Mouse (Mus musculus) midbrain, embryonic 13.5 days (tissue): ENCODE measurements around the gene Camta1. TPM values are rescaled to one million over a fixed set of nuclear protein-coding genes. Genes with fewer than 3 reads are reported as not detected.

Experiments
- ATAC-seq: fragments of 200-750 bp; cut with Nextera tagmentation; 2 replicates; pipeline ENCODE4 v1.8.0; 2017; ENCODE audit warnings: mild to moderate bottlenecking, moderate TSS enrichment, moderate library complexity
- H3K27ac ChIP-seq: fragments of 300-500 bp; sonication (generic); 2 replicates; pipeline ENCODE4 v1.5.1; 2015; ENCODE audit warnings: inconsistent platforms, mild to moderate bottlenecking, moderate library complexity
- H3K27me3 ChIP-seq: fragments of 300-500 bp; sonication (generic); 2 replicates; pipeline ENCODE4 v1.6.1; 2015; ENCODE audit warnings: mild to moderate bottlenecking, inconsistent platforms
- H3K36me3 ChIP-seq: fragments of 300-500 bp; sonication (generic); 2 replicates; pipeline ENCODE4 v1.6.1; 2015; ENCODE audit warnings: mild to moderate bottlenecking, inconsistent platforms
- H3K4me1 ChIP-seq: fragments of 300-500 bp; sonication (generic); replicated peaks from 2 replicates; pipeline ENCODE4 v1.6.1; 2015; ENCODE audit warnings: inconsistent platforms
- H3K4me2 ChIP-seq: fragments of 300-500 bp; sonication (generic); replicated peaks from 2 replicates; pipeline ENCODE4 v1.6.1; 2015; ENCODE audit warnings: moderate library complexity, mild to moderate bottlenecking, inconsistent platforms
- H3K4me3 ChIP-seq: fragments of 300-500 bp; sonication (generic); replicated peaks from 2 replicates; pipeline ENCODE4 v1.5.1; 2015; ENCODE audit warnings: mild to moderate bottlenecking, inconsistent platforms
- H3K9ac ChIP-seq: fragments of 300-500 bp; sonication (generic); replicated peaks from 2 replicates; pipeline ENCODE4 v1.6.1; 2015; ENCODE audit warnings: mild to moderate bottlenecking, inconsistent platforms
- H3K9me3 ChIP-seq: fragments of 300-500 bp; sonication (generic); 2 replicates; pipeline ENCODE4 v1.6.1; 2016; ENCODE audit warnings: mild to moderate bottlenecking, inconsistent platforms
- WGBS: fragments of 180-500 bp; shearing (Covaris S2); methylation state at CpG from one replicate; pipeline ENCODE4 v1.1.7; 2015; 5-methylcytosine and 5-hydroxymethylcytosine counted together
- polyA plus RNA-seq: library from polyadenylated mRNA; unstranded; fragments of >200 nt; fragmentation: Nextera tagmentation; extraction: Ambion mirVana; gene quantifications from 2 replicates; pipeline ENCODE4 v1.2.1, GENCODE M21; 2015

Camta1 gene
- polyA plus RNA-seq, 1 experiment from 2014 or later = 163 TPM

- ATAC-seq = peak; percentile 75
- Histone ChIP-seq H3K27me3 (no peaks in the 10 kb centered on the region), H3K4me1 (peaks cover 43% of the 10 kb centered on the region), H3K9me3 (peaks cover 13% of the 10 kb centered on the region), H3K4me2 (peak overlapping the region; percentile 56), H3K4me3 (peak overlapping the region; percentile 20; the same call in 1 of the 2 replicates), H3K9ac (peak overlapping the region; percentile 54), H3K27ac (peak overlapping the region; percentile 98), H3K36me3 (peaks cover 14% of the 10 kb centered on the region)
- 3% methylated on average over 13 of the region's 13 CpGs for WGBS
Measured at GRCm38 (mm10) chr4:151141196-151141880, 720.3 kb downstream of the Camta1 start.

DNA sequence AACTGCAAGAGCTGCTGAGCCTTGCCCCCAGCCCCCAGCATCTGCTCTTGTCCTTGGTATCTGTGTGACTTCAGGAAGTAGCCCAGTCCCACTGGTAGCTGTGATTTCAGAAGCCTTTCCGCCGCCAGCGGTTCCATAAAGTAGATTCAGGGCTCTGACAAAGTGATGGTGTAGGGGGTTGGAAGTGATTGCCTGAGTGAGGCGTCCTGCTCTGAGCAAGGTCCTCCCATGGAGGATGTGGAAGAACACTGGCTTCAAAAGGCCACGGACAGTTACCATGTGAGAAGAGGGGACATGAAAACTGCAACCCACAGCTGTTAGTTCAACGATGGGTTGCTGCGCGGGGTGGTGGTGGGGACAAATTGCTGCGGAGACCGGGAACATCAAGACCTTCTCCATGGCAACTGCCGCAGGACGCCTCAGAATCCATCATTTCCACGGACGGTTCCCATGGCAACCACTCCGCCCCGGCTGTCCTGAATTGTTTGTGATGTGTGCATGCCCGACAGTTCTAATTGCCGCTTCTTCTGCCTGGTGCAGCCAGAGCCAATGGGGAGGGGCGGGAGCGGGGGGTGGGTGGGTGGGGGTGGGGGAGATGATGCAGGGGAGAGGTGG, 721.2 kb downstream of the Camta1 start:
- Histone ChIP-seq H3K27ac (peak overlapping the region; percentile 98), H3K27me3 (0 out of 2 replicates have a peak, but pooled peaks cover 2% of the 10 kb centered on the region), H3K9me3 (peaks cover 13% of the 10 kb centered on the region), H3K36me3 (peaks cover 14% of the 10 kb centered on the region), H3K9ac (peak overlapping the region; percentile 47; the same call in 1 of the 2 replicates), H3K4me3 (peak overlapping the region; percentile 23), H3K4me2 (peak overlapping the region; percentile 56), H3K4me1 (peaks cover 44% of the 10 kb centered on the region)
- WGBS = 3% methylated on average over 20 of the region's 20 CpGs
- ATAC-seq = peak; percentile 78

DNA sequence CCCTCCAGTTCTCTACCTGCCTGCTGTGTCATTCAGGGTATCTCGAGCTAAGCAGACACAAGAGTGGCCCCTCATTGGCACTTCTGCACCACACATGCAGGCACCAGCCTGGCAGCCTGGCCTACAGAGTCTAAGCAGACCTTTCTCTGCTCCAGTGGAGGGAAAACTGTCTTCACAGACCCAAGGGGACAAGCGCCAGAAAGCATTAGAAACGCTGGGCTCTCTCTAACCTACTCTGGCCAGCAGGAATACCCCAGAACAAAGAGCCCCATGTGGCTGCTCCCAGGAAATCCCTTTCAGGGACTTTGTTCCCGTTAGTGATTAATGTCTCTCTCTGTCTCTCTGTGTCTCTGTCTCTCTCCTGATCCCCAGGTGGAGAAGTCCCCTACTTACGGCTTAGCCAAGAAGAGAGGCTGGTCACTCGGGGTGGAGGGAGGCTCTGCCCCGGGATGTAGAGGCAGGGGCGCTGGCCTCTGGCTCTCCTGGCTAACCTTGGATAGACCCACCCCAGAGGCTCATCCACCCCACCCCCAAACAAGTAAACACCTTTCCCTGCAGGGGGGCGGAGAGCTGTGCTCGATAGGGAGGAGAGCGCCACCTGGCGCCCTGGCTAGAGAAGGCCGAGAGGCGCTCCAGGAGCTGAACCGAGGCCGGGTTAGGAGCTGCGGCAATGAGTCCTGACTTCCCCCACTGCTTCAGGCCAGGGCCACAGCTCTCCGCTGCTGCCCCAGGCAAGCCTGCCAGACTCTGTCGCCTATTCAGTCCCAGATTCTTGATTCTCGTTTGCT, 722.4 kb downstream of the Camta1 start:
- WGBS = 2% methylated on average over 20 of the region's 20 CpGs

DNA sequence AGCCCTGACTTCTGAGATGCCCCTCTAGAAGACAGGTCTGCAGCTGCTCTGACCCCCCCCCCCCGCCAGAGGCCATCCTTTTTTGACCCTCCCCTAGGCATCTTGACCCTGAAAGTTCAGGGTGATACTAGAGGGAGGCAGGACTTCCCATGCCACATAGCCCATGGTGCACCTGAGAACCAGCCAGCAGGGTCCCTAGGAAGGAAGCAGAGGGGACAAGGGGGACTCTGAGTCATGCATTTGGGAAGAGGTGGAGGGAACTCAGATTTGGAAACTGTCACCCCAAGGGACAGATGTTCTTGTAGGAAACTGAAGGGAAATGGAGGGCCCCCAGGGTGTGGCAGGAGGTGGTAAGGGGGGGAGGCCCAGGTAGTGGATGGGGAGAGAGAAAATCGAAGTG, 723.1 kb downstream of the Camta1 start:
- Histone ChIP-seq H3K27me3 (0 out of 2 replicates have a peak, but pooled peaks cover 3% of the 10 kb centered on the region), H3K27ac (peak overlapping the region; percentile 98), H3K9ac (peak overlapping the region; percentile 47), H3K4me3 (peak overlapping the region; percentile 8; the same call in 1 of the 2 replicates), H3K9me3 (peaks cover under 1% of the 10 kb centered on the region; the same call in 1 of the 2 replicates), H3K4me1 (peaks cover 47% of the 10 kb centered on the region), H3K36me3 (peaks cover under 1% of the 10 kb centered on the region; the same call in 1 of the 2 replicates), H3K4me2 (peak overlapping the region; percentile 56)
- ATAC-seq = no peak
- WGBS = 6% methylated on average over 2 of the region's 2 CpGs

More for the DNA sequence above, 722.4 kb downstream of the Camta1 start:
- peak; percentile 28 for ATAC-seq
- Histone ChIP-seq H3K9me3 (peaks cover 7% of the 10 kb centered on the region; the same call in 1 of the 2 replicates), H3K27ac (peak overlapping the region; percentile 98), H3K4me2 (peak overlapping the region; percentile 56), H3K36me3 (peaks cover 7% of the 10 kb centered on the region), H3K9ac (peak overlapping the region; percentile 47), H3K4me3 (peak overlapping the region; percentile 26), H3K4me1 (peaks cover 47% of the 10 kb centered on the region), H3K27me3 (0 out of 2 replicates have a peak, but pooled peaks cover 3% of the 10 kb centered on the region)

DNA sequence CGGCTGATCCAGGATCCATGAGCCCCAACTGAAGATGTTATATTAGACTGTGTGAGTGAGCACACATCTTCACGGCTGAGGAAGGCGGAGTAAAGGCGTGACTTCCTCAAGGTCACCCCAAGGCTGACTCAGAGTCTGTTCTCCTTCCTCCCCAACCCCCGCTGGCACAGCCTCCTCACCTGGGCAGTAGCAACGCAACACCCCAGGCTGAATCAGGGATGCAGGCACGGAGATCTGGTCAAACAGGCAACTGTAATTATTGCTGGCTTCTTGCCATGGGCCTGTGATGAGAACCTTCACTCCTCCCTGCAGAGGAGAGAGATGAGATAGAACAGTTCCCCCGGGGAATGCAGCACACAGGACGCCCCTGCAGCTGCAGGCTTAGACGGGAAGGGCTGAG, 723.5 kb downstream of the Camta1 start:
- peaks cover 47% of the 10 kb centered on the region for H3K4me1 ChIP-seq
- 25% methylated on average over 10 of the region's 10 CpGs for WGBS
- ATAC-seq = no peak
- peak overlapping the region; percentile 98 for H3K27ac ChIP-seq
- H3K36me3 ChIP-seq = no peaks in the 10 kb centered on the region
- peak overlapping the region; percentile 56 for H3K4me2 ChIP-seq
- peak overlapping the region; percentile 8; the same call in 1 of the 2 replicates for H3K4me3 ChIP-seq
- peaks cover 4% of the 10 kb centered on the region for H3K27me3 ChIP-seq
- no peaks in the 10 kb centered on the region for H3K9me3 ChIP-seq
- H3K9ac ChIP-seq = 0 out of 2 replicates have a peak overlapping the region, but pooled peaks have one; percentile 47

DNA sequence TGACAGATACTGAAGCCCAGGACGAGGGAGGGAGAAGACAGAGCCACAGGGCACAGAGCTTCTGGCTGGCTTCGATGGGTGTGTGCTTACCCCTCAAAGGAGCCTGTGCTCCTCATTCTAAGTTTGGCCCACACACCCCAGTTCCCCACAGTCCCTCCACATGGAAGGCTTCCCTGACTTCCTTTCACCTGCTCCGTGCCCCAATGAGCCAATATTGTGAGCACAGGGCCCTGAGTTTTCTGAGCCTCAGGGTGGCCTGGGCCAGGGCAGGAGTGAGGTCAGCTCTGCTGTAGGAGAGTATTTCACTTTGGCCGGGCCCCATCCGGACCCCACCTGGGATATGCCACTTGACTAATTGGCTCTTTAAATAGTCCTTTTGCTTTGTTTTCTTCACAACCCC, 724.0 kb downstream of the Camta1 start:
- Histone ChIP-seq H3K27ac (peak overlapping the region; percentile 98; the same call in 1 of the 2 replicates), H3K27me3 (peaks cover 9% of the 10 kb centered on the region), H3K9ac (no peak overlapping the region), H3K36me3 (no peaks in the 10 kb centered on the region), H3K9me3 (no peaks in the 10 kb centered on the region), H3K4me2 (peak overlapping the region; percentile 56), H3K4me3 (no peak overlapping the region), H3K4me1 (peaks cover 47% of the 10 kb centered on the region)
- 48% methylated on average over 5 of the region's 5 CpGs for WGBS
- ATAC-seq = no peak

DNA sequence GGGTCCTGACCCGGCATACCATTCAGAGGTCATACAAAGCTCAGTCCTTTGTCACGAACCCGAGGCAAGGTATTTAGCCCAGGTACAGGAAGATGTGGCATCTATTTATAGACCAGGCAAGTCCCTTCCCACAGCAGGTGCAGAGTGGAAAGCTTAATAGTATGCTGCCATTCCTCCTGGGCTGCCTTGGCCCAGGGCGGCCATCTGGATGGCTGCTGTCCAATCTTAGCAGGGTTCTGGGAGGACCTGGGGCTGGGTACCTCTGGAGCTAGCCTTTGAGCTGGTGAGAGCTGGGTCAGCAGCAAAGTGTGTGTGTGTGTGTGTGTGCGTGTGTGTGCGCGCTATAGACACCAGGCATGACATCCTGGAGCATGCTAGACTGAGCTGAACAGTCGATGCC, 726.2 kb downstream of the Camta1 start:
- no peak overlapping the region for H3K4me2 ChIP-seq
- H3K27ac ChIP-seq = no peak overlapping the region
- no peak overlapping the region for H3K9ac ChIP-seq
- H3K9me3 ChIP-seq = no peaks in the 10 kb centered on the region
- peaks cover 44% of the 10 kb centered on the region for H3K4me1 ChIP-seq
- no peak overlapping the region for H3K4me3 ChIP-seq
- 92% methylated on average over 8 of the region's 8 CpGs for WGBS
- H3K27me3 ChIP-seq = peaks cover 9% of the 10 kb centered on the region
- ATAC-seq = no peak
- no peaks in the 10 kb centered on the region for H3K36me3 ChIP-seq

DNA sequence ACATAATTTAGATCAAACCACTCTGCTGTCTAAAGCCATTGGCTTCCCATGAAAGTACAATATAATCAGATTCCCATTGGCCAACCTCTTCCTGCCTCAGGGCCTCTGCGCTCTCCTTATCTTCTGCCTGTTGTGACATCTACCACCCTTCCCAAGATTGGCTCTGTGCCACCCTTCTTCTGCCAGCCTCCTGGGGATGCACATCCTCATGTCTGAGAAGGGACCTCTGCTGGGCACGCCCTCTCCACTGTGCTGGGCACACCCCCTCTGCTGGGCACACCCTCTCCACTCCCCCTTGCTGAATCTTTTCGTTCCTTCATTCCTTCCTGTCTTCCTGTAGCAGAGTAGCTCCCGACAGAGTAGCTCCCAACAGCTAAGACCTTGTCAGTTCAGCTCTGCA, 727.9 kb downstream of the Camta1 start:
- no peak overlapping the region for H3K27ac ChIP-seq
- peaks cover 39% of the 10 kb centered on the region for H3K4me1 ChIP-seq
- H3K9ac ChIP-seq = no peak overlapping the region
- no peak for ATAC-seq
- no peak overlapping the region for H3K4me3 ChIP-seq
- H3K9me3 ChIP-seq = no peaks in the 10 kb centered on the region
- no peak overlapping the region for H3K4me2 ChIP-seq
- WGBS = 63% methylated on average over 4 of the region's 4 CpGs
- H3K27me3 ChIP-seq = peaks cover 11% of the 10 kb centered on the region
- no peaks in the 10 kb centered on the region for H3K36me3 ChIP-seq

- WGBS = 82% methylated on average over 9 of the region's 9 CpGs
Measured at GRCm38 (mm10) chr4:151132493-151132892, 729.2 kb downstream of the Camta1 start.

DNA sequence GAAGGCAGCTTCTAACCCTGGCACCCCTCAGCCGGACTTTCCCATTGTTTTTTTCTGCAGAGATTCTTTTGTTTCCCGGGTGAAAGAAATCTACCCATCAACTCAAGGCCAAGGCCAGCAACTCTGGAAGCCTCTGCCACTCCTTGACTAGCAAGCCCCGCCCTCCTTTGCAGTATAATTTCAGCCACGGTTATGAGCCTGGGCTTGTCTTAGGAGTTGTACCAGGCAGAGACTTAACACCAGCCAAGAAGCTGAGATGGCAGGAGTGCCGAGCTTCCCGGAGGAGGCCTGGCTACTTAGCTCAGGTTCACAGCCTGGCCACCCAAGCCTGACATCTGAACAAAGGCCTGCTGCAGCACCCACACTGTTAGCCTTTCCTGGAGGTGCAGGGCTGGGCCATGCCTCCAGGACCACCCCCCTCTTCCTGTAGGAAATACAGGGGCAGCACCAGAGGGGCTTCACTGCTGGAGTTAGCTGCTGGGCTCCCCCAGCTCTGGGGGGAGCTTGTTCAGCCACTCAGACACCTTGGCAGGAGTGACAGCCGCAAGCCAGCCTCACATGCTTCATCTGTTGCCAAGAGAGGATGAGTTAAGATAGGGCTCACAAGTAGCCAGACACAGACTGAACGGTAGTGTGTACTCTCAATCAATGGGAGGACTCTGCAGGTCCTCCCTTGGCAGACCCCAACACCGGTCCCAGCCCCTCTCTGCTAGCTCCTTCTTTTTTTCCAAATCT, 730.8 kb downstream of the Camta1 start:
- Histone ChIP-seq H3K4me1 (peaks cover 49% of the 10 kb centered on the region), H3K4me3 (no peak overlapping the region), H3K9me3 (no peaks in the 10 kb centered on the region), H3K9ac (0 out of 2 replicates have a peak overlapping the region, but pooled peaks have one; percentile 28), H3K27me3 (peaks cover 11% of the 10 kb centered on the region), H3K4me2 (no peak overlapping the region), H3K27ac (peak overlapping the region; percentile 100), H3K36me3 (peaks cover 6% of the 10 kb centered on the region)
- ATAC-seq = no peak
- WGBS = 47% methylated on average over 9 of the region's 9 CpGs

More at GRCm38 (mm10) chr4:151132493-151132892, 729.2 kb downstream of the Camta1 start:
- Histone ChIP-seq H3K4me2 (no peak overlapping the region), H3K4me3 (no peak overlapping the region), H3K36me3 (no peaks in the 10 kb centered on the region), H3K9ac (no peak overlapping the region), H3K9me3 (no peaks in the 10 kb centered on the region), H3K27me3 (peaks cover 11% of the 10 kb centered on the region), H3K27ac (no peak overlapping the region), H3K4me1 (peaks cover 34% of the 10 kb centered on the region)
- no peak for ATAC-seq
